Mouse (Mus musculus): ENCODE measurements around the gene Scml4.

Scml4 gene

DNA sequence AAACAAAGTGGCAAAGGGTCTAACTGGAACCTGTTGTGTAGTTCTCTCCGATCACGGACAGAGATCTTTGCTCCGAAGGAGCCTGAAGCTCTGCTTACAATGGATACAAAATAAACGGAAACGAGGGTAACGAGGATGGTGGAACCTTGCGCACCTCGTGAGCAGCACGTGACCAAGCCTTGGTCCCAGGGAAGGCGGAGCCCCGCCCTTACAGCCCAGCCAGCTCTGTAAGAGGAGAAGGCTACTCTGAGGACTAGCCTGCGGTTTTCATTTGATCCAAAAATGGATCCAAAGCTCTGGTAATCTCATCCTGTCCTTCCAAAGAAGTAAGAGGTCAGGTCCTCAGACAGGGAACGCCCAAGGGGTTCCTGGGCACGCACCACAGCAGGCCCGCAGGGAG, 128.5 kb downstream of the Scml4 start:
- no peak for DNase-seq (ENCODE audit: low read depth in 1 of 2, low spot score in 2 of 2)

DNA sequence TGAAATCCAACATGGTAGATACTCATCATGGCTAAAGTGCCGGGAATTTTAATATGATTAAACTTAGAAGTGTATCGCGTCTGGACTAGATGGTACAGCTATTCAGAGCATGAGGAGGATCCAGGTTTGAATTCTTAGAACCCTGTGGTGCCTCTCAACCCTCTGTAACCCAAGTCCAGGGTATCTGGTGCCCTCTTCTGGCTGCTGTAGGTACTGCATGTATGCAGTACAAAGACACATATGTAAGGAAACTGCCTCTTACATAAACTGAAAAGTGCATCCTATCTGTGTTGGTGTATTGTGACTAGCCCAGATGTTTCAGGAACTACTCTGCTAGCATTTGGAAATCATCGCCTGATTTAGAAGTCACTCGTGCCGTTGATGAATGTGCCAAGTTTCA, 129.7 kb downstream of the Scml4 start:
- DNase-seq (ENCODE audit: low read depth in 1 of 2, low spot score in 2 of 2), result peak in 1 of 2 experiments; percentile 29

DNA sequence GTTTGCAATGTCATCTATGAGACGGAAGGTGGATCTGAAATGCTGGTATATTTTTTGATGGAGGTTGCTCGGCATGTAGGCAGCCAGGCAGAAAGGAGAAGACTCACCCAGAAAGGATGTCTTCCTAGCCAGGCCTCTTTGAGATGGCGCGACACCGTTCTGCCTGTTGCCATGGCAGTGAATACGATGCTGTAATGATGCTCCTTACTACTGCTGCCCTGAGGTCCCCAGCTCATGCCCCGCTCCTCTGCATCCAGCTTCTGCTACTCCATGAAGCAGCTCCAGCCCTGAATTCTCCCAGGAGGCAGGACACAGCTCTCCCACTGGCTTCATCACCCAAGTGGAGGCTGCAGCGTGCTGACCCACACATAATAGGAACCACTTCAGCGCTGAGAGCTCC, 130.8 kb downstream of the Scml4 start:
- DNase-seq (ENCODE audit: low read depth in 1 of 2, low spot score in 2 of 2), result no peak

GRCm38 (mm10) chr10:42994331-42994782, 134.2 kb downstream of the Scml4 start:
- DNase-seq (ENCODE audit: low read depth in 1 of 2, low spot score in 2 of 2), result no peak

- DNase-seq (ENCODE audit: low read depth in 1 of 2, low spot score in 2 of 2), result no peak
Observed at GRCm38 (mm10) chr10:42995484-42995895, 135.3 kb downstream of the Scml4 start.

DNA sequence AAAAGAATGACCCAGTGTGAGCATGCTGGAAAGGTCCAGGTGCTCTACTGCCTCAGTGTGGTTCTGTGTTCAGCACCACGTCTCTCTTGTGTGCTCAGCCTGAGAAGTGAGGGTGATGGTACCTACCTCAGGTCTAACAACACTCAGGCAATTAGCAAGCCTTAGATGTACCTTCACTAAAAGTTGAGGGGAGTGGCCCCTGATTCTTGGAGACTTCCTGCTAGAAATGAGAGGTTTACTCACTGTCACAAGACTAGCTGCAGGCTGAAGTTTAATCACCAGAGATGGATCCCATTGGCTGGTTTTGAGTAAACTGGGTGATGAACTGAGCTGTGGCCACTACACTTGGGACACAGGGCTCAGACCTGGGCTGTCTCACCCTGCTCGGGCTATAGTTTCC, 137.1 kb downstream of the Scml4 start:
- DNase-seq (ENCODE audit: low read depth in 1 of 2, low spot score in 2 of 2), result no peak

- no peak for DNase-seq (ENCODE audit: low read depth in 1 of 2, low spot score in 2 of 2)
Observed at GRCm38 (mm10) chr10:42999324-42999723, 139.2 kb downstream of the Scml4 start.

DNA sequence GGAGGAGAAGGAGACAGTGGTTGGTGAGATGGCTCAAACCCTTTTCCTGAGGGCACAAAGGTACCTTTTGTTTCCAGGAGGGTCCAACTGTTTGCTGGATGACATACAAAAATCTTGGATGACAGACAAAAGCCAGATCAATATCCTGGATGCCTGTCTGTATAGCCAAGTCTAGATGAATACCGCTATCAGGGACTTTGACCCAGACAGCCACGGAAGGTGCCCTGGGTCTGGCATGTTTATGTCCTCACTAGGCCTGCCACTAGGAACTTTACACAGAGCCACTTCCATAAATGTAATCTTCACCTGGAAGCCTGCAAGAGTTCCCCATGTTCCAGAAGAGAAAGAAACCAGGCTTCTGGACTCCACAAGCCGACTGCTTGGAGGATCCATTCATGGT, 141.3 kb downstream of the Scml4 start:
- no peak for DNase-seq (ENCODE audit: low read depth in 1 of 2, low spot score in 2 of 2)

GRCm38 (mm10) chr10:43002066-43002678, 142.0 kb downstream of the Scml4 start:
- DNase-seq (ENCODE audit: low read depth in 1 of 2, low spot score in 2 of 2), result no peak

DNA sequence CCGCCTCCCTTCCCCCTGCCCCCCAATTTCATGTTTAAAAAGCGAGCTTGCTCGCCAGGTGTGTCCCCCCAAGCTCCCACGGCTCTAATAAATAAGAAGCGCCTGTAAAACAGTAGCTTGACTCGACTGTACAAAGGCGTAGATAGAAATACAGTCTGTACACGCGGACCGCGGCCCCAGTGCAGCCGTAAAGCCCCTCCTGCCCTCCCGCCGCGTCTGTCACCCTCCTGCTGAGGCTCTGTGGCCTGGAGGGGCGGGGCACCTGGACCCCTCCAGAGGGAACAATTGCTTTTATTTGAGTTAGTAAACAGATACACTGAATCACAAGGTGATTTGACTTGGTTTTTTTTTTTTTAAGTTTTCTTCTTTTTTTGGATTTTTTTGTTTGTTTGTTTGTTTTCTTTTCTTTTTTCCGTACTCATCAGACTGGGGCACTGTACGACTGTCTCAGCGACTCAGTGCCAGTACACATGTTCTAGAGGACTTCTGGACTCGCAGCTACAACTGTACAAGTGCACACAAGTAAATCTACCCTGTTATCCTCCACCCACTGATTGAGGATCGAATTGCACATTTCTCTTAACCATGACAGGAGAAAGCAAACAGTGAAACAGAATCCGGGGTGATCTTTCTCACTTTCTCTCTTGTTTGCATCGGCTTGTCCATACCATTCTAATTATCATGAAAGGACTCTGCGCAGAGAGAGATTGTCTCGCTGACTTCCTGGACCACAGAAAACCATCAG, 142.7 kb downstream of the Scml4 start:
- DNase-seq (ENCODE audit: low read depth in 1 of 2, low spot score in 2 of 2), result no peak

GRCm38 (mm10) chr10:43003466-43003757, 143.2 kb downstream of the Scml4 start:
- no peak for DNase-seq (ENCODE audit: low read depth in 1 of 2, low spot score in 2 of 2)

GRCm38 (mm10) chr10:43004174-43004734, 144.1 kb downstream of the Scml4 start:
- no peak for DNase-seq (ENCODE audit: low read depth in 1 of 2, low spot score in 2 of 2)

DNA sequence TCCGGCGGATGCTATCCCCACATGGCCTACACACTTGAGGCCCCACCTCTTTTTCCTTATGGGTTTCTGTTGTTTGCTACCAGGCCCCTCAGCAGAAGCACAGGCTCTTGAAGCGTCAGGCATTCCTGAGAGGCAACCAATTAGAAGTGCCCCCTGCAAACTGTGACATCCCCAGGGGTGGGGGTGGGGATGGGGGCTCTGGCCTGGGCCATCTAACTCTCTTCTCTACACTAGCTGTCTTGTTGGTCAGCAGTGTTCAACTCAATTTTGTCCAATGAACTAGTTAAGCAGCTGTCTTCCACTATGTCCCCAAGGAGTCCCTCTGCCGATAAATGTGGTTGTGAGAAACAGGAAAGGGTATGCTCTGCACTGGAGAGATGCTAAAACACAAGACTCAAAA, 144.9 kb downstream of the Scml4 start:
- DNase-seq (ENCODE audit: low read depth in 1 of 2, low spot score in 2 of 2), result no peak

DNA sequence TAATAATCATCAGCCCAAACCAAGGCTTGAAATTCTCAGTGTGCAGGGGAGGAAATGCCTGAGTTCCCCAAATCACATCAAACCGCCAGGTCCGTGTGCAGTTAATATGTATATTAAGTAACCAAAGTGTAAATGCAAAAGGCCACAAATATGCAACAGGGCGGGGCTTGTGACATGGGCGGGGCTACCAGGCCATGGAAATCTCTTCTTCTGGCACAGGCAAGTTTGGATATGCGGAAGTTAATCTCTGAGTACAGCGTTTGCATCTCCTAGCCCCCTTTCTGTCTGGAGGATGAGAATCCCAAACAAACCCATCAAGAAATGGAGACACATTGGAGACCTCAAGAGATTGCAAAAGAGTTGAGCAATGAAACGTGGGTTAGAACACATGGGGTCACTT, 145.5 kb downstream of the Scml4 start:
- DNase-seq (ENCODE audit: low read depth in 1 of 2, low spot score in 2 of 2), result no peak

GRCm38 (mm10) chr10:43006534-43006933, 146.4 kb downstream of the Scml4 start:
- DNase-seq (ENCODE audit: low read depth in 1 of 2, low spot score in 2 of 2), result no peak

GRCm38 (mm10) chr10:43008116-43008515, 147.9 kb downstream of the Scml4 start:
- DNase-seq (ENCODE audit: low read depth in 1 of 2, low spot score in 2 of 2), result no peak
